Mouse (Mus musculus) right cerebral cortex, postnatal 10 days (tissue): ENCODE results near the gene Cand1.

ENCODE experiments used
- DNase-seq, 2 experiments: peaks; one replicate each; pipeline ENCODE4 v3.0.0; 2021; ENCODE audit warnings: low spot score in 2 of 2

Gene Cand1

GRCm38 (mm10) chr10:119211251-119211650 is 28.6 kb downstream of the Cand1 start:
- DNase-seq: no peak

- DNase-seq: no peak
Observed at GRCm38 (mm10) chr10:119206309-119206932, 33.4 kb downstream of the Cand1 start.

- no peak for DNase-seq
Observed at GRCm38 (mm10) chr10:119205229-119205628, 34.6 kb downstream of the Cand1 start.

- no peak for DNase-seq
Observed at GRCm38 (mm10) chr10:119204334-119204946, 35.4 kb downstream of the Cand1 start.

GRCm38 (mm10) chr10:119199864-119200263 is 40.0 kb downstream of the Cand1 start:
- no peak for DNase-seq

- no peak for DNase-seq
Observed at GRCm38 (mm10) chr10:119198186-119198880, 41.5 kb downstream of the Cand1 start.

- no peak for DNase-seq
Observed at GRCm38 (mm10) chr10:119197621-119198150, 42.2 kb downstream of the Cand1 start.

- no peak for DNase-seq
Observed at GRCm38 (mm10) chr10:119192598-119193372, 47.1 kb downstream of the Cand1 start.

- DNase-seq: no peak
Observed at GRCm38 (mm10) chr10:119187720-119188119, 52.1 kb downstream of the Cand1 start.

GRCm38 (mm10) chr10:119169656-119170055 is 70.2 kb downstream of the Cand1 start:
- DNase-seq: no peak

- DNase-seq: no peak
Observed at GRCm38 (mm10) chr10:119169237-119169636, 70.6 kb downstream of the Cand1 start.

GRCm38 (mm10) chr10:119168791-119169190 is 71.1 kb downstream of the Cand1 start:
- DNase-seq: no peak

- no peak for DNase-seq
Observed at GRCm38 (mm10) chr10:119167858-119168257, 72.0 kb downstream of the Cand1 start.

GRCm38 (mm10) chr10:119165051-119165450 is 74.8 kb downstream of the Cand1 start:
- no peak for DNase-seq

- no peak for DNase-seq
Observed at GRCm38 (mm10) chr10:119161820-119162382, 78.0 kb downstream of the Cand1 start.

- DNase-seq: no peak
Observed at GRCm38 (mm10) chr10:119160161-119160560, 79.7 kb downstream of the Cand1 start.

- no peak for DNase-seq
Observed at GRCm38 (mm10) chr10:119149261-119149660, 90.6 kb downstream of the Cand1 start.
